Mouse (Mus musculus): ENCODE data around the gene Cd55b.

Gene Cd55b

GRCm38 (mm10) chr1:130342429-130342828 is 80.4 kb downstream of the Cd55b start:
- no peak for DNase-seq (ENCODE audit: low spot score in 2 of 2)

All from cerebellum, postnatal 4 days (tissue).